Mouse (Mus musculus) heart, embryonic 14.5 days (tissue): ENCODE results near the gene Fcho2. TPM values are rescaled to one million over a fixed set of nuclear protein-coding genes. Genes with fewer than 3 reads are reported as not detected.

Source experiments
- ATAC-seq: fragments of 200-750 bp; cut with Nextera tagmentation; 2 replicates; pipeline ENCODE4 v1.8.0; 2017; ENCODE audit warnings: low read depth, moderate TSS enrichment; ENCODE audit not compliant: insufficient number of reproducible peaks, insufficient read depth, low FRiP score
- H3K27ac ChIP-seq, 2 experiments: fragments of 200-500 bp in 1 of 2; fragments of 300-500 bp in 1 of 2; sonication (generic) in 1 of 2; replicated peaks in 1 of 2; 2 replicates each; pipeline ENCODE4 v1.5.1; 2012 to 2014; ENCODE audit warnings: low read depth in 2 of 2, low read length in 2 of 2, control low read depth in 1 of 2, mild to moderate bottlenecking in 1 of 2, mixed read lengths in 1 of 2; ENCODE audit not compliant: control insufficient read depth in 1 of 2, insufficient read depth in 1 of 2
- H3K27me3 ChIP-seq: fragments of 300-500 bp; sonication (generic); 2 replicates; pipeline ENCODE4 v1.6.1; 2014; ENCODE audit warnings: mild to moderate bottlenecking, low read length, control low read depth; ENCODE audit not compliant: control insufficient read depth, insufficient read depth
- H3K36me3 ChIP-seq: fragments of 300-500 bp; sonication (generic); 2 replicates; pipeline ENCODE4 v1.6.1; 2014; ENCODE audit warnings: mild to moderate bottlenecking, control low read depth, low read length, mixed read lengths; ENCODE audit not compliant: control insufficient read depth, insufficient read depth
- H3K4me1 ChIP-seq, 2 experiments: fragments of 200-500 bp in 1 of 2; fragments of 300-500 bp in 1 of 2; sonication (generic) in 1 of 2; 2 replicates each; pipeline ENCODE4 v1.6.1; 2012 to 2014; ENCODE audit warnings: low read length in 2 of 2, control low read depth in 1 of 2, mixed read lengths in 1 of 2; ENCODE audit not compliant: control insufficient read depth in 2 of 2, insufficient read depth in 2 of 2
- H3K4me2 ChIP-seq: fragments of 300-500 bp; sonication (generic); 2 replicates; pipeline ENCODE4 v1.6.1; 2014; ENCODE audit warnings: mild to moderate bottlenecking, low read length
- H3K4me3 ChIP-seq, 2 experiments: fragments of 200-500 bp in 1 of 2; fragments of 300-500 bp in 1 of 2; sonication (generic) in 1 of 2; 2 replicates each; pipeline ENCODE4 v1.5.1; 2012 to 2014; ENCODE audit warnings: low read length in 2 of 2, mild to moderate bottlenecking in 2 of 2, control low read depth in 1 of 2, low read depth in 1 of 2, moderate library complexity in 1 of 2; ENCODE audit not compliant: control insufficient read depth in 1 of 2, insufficient read depth in 1 of 2
- H3K9ac ChIP-seq: fragments of 300-500 bp; sonication (generic); 2 replicates; pipeline ENCODE4 v1.6.1; 2014; ENCODE audit warnings: mild to moderate bottlenecking, low read length
- H3K9me3 ChIP-seq: fragments of 300-500 bp; sonication (generic); 2 replicates; pipeline ENCODE4 v1.6.1; 2016; ENCODE audit warnings: low read length, control low read depth; ENCODE audit not compliant: control insufficient read depth
- WGBS: fragments of 180-500 bp; shearing (Covaris S2); extraction: QIAGEN DNeasy Blood & Tissue Kit; methylation state at CpG from one replicate; pipeline ENCODE4 v1.1.7; 2014; 5-methylcytosine and 5-hydroxymethylcytosine counted together
- polyA plus RNA-seq: library from polyadenylated mRNA; unstranded; fragments of >200 nt; fragmentation: Nextera tagmentation; extraction: Ambion mirVana; gene quantifications from 2 replicates; pipeline ENCODE4 v1.2.1, GENCODE M21; 2014

The Fcho2 gene
- polyA plus RNA-seq, 1 experiment from 2014 or later: 29.4 TPM

DNA sequence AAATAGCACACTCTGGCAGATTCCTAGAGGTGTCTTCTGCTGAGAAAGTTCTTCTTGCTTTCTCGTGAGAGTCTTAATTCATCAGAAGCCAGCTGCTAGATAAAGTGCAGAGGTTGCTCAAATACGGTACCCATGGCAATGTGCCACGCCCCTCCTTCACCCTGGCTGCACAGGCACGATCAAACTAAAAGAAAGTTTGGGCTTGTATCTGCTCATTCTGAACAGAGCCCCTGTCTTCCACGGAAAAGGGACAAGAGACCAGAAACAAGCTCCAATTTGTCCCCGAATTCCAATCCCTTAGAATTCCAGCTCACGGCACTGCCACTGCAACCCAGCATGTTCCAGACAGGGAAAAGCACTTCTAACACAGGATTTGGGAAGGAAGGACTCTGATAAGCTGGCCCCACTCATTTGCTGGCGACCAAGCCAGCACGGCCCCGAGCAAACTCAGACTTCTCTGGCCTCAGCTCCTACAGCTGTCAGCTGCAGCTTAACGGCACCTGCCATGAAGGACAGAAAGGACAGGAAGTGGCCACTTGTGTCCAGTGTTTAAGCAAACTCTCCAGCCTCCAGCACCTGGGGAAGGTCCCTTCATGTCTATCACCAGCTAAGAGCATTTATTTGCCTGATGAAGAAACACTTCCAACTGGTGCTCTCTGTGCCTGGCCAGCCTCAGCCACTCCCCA is 125.5 kb downstream of the Fcho2 start:
- Histone ChIP-seq H3K4me1 (peaks cover 12 to 17% of the 10 kb centered on the region in 2 experiments), H3K9me3 (no peaks in the 10 kb centered on the region), H3K36me3 (no peaks in the 10 kb centered on the region), H3K27me3 (peaks cover 11% of the 10 kb centered on the region; the same call in 1 of the 2 replicates), H3K27ac (peak overlapping the region; percentile 48 to 70; a peak in 3 of 4 replicates), H3K4me3 (peak overlapping the region in 1 of 2 experiments; percentile 2; a peak in 1 of 4 replicates), H3K4me2 (peak overlapping the region; percentile 50), H3K9ac (no peak overlapping the region; the same call in 1 of the 2 replicates)
- ATAC-seq: no peak
- WGBS: 14% methylated on average over 11 of the region's 11 CpGs

DNA sequence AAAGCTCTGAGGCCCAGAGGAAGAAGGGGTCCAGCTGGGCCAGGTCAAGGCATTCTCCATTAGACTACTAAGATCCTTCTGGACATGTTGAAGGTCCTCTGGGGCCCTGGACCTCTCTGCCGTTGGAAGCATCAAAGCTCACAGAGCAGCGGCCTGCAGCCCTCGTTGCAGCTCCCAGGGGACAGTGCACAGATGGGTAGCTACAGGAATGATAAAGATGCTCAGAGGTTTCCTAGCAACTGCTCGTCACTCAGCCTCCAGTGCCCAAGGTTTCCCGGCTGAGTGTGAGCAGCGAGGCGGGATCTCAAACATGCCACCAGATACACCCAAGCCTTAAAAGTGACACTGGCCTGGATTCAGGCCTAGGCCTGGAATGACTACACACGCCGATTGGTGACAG is 127.3 kb downstream of the Fcho2 start:
- no peak overlapping the region for H3K4me3 ChIP-seq
- 65% methylated on average over 9 of the region's 9 CpGs for WGBS

GRCm38 (mm10) chr13:98684144-98684900 is 130.9 kb downstream of the Fcho2 start:
- H3K27me3 ChIP-seq: no peaks in the 10 kb centered on the region
- 0 out of 2 replicates have a peak, but pooled peaks cover 3% of the 10 kb centered on the region for H3K9me3 ChIP-seq
- no peak for ATAC-seq
- H3K4me2 ChIP-seq: no peak overlapping the region
- H3K27ac ChIP-seq: no peak overlapping the region
- H3K36me3 ChIP-seq: no peaks in the 10 kb centered on the region
- H3K4me3 ChIP-seq: no peak overlapping the region
- no peak overlapping the region for H3K9ac ChIP-seq
- 62% methylated on average over 8 of the region's 9 CpGs for WGBS
- H3K4me1 ChIP-seq: peaks cover 8 to 9% of the 10 kb centered on the region in 2 experiments

More for the DNA sequence above, 127.3 kb downstream of the Fcho2 start:
- no peaks in the 10 kb centered on the region for H3K27me3 ChIP-seq
- H3K4me1 ChIP-seq: peaks cover 12 to 14% of the 10 kb centered on the region in 2 experiments
- ATAC-seq: no peak
- H3K9me3 ChIP-seq: 0 out of 2 replicates have a peak, but pooled peaks cover 3% of the 10 kb centered on the region
- H3K36me3 ChIP-seq: no peaks in the 10 kb centered on the region
- H3K9ac ChIP-seq: no peak overlapping the region
- H3K27ac ChIP-seq: no peak overlapping the region
- no peak overlapping the region for H3K4me2 ChIP-seq

GRCm38 (mm10) chr13:98683412-98683811 is 131.8 kb downstream of the Fcho2 start:
- Histone ChIP-seq H3K4me3 (no peak overlapping the region), H3K36me3 (no peaks in the 10 kb centered on the region), H3K9me3 (0 out of 2 replicates have a peak, but pooled peaks cover 3% of the 10 kb centered on the region), H3K4me2 (no peak overlapping the region), H3K27ac (no peak overlapping the region), H3K27me3 (no peaks in the 10 kb centered on the region), H3K9ac (no peak overlapping the region), H3K4me1 (peaks cover 5 to 12% of the 10 kb centered on the region in 2 experiments; a peak in 3 of 4 replicates)
- WGBS: 83% methylated on average over 2 of the region's 2 CpGs
- no peak for ATAC-seq

DNA sequence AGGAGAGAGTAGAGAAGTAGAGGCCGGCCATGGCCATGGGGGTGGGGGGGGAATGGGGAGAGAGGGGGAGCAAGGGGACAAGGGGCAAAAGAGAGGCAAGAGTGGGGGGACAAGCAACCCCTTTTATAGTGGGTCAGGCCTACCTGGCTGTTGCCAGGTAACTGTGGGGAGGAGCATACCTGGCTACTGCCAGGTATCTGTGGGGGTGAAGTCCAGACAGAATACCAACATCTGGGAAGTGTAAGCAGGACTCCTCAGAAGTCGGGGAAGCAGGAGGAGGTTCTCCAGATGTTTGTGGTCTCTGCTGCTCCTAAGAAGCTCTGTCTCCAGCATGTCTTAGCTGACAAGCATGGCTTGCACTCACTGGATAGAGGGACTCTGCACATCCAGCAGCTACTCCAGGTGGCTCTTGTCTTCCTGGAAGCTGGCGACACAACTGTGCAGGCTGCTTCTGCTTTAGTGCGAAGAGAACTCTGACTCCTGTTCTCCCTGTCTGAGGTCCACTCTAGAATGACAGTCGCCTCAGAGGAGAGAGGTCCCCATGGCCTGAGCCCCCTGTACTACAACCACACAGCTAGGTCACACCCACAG is 134.7 kb downstream of the Fcho2 start:
- no peak overlapping the region for H3K27ac ChIP-seq
- no peak overlapping the region for H3K9ac ChIP-seq

DNA sequence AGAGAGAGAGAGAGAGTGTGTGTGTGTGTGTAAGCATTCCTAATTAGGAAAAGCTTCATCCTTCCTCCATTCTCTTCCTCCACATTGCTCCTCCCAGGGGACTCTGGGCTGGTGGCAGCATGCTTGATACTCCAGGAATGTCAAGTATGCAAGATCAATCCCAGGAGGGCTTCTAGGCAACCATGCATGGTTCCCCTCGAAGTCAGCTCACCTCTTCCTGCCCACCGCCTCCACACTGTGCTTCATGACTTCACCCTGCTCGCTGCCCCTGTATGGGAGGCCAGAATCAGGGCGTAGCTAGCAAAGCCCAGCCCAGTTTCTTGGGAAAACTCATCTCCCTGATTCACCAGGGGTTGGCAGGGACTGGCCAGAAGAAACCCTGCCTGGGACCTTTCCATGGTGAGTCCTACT is 135.6 kb downstream of the Fcho2 start:
- Histone ChIP-seq H3K9ac (no peak overlapping the region), H3K4me3 (no peak overlapping the region), H3K27ac (no peak overlapping the region), H3K4me1 (peaks cover 5 to 12% of the 10 kb centered on the region in 2 experiments; a peak in 3 of 4 replicates), H3K36me3 (no peaks in the 10 kb centered on the region), H3K4me2 (no peak overlapping the region), H3K27me3 (no peaks in the 10 kb centered on the region), H3K9me3 (0 out of 2 replicates have a peak, but pooled peaks cover 3% of the 10 kb centered on the region)
- 27% methylated on average over 4 of the region's 4 CpGs for WGBS
- no peak for ATAC-seq

More for the DNA sequence above, 134.7 kb downstream of the Fcho2 start:
- Histone ChIP-seq H3K27me3 (no peaks in the 10 kb centered on the region), H3K4me2 (no peak overlapping the region), H3K9me3 (0 out of 2 replicates have a peak, but pooled peaks cover 3% of the 10 kb centered on the region), H3K4me1 (peaks cover 5 to 12% of the 10 kb centered on the region in 2 experiments; a peak in 3 of 4 replicates), H3K4me3 (no peak overlapping the region), H3K36me3 (no peaks in the 10 kb centered on the region)
- ATAC-seq: no peak
- 73% methylated on average over 5 of the region's 5 CpGs for WGBS

DNA sequence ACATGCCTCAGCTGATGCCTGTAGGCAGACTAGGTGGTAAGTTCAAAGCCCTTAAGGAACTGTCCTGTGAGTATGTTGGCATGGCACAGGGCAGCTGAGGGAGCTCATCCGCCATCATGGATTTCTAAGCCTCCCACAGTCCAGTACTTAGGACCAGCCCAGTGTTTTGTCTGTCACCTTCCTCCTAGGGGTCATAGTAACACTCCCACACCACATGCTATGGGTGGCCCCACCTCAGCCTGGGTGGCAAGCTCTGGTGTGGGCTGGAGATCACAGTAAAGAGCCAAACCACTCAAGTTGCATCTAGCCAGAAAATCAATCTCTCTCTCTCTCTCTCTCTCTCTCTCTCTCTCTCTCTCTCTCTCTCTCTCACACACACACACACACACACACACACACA is 136.0 kb downstream of the Fcho2 start:
- Histone ChIP-seq H3K4me2 (no peak overlapping the region), H3K27ac (no peak overlapping the region), H3K27me3 (no peaks in the 10 kb centered on the region), H3K36me3 (no peaks in the 10 kb centered on the region), H3K9ac (no peak overlapping the region), H3K4me3 (no peak overlapping the region), H3K9me3 (0 out of 2 replicates have a peak, but pooled peaks cover 3% of the 10 kb centered on the region), H3K4me1 (peaks cover 5 to 12% of the 10 kb centered on the region in 2 experiments; a peak in 3 of 4 replicates)
- ATAC-seq: no peak
- WGBS: 95% methylated on average over 1 of the region's 1 CpGs
